Mouse (Mus musculus) macrophage (primary cell): ENCODE measurements around the gene Tmem131l. TPM values are rescaled to one million over a fixed set of nuclear protein-coding genes. Genes with fewer than 3 reads are reported as not detected.
"Not testable (repeated sequence)": the region's sequence is repeated elsewhere in the genome, so short reads cannot be mapped to it uniquely, and the experiment has no call there.

ENCODE experiments used
- H3K27ac ChIP-seq: fragments of 350-480 bp; formaldehyde crosslinking; 2 replicates; pipeline ENCODE4 v1.9.0; 2021
- H3K36me3 ChIP-seq: fragments of 350-480 bp; formaldehyde crosslinking; 2 replicates; pipeline ENCODE4 v1.9.0; 2021; ENCODE audit errors: inconsistent target
- H3K4me3 ChIP-seq: fragments of 350-480 bp; formaldehyde crosslinking; 2 replicates; pipeline ENCODE4 v1.9.0; 2021; ENCODE audit errors: inconsistent target
- H3K79me2 ChIP-seq: fragments of 350-480 bp; formaldehyde crosslinking; 2 replicates; pipeline ENCODE4 v1.9.0; 2021; ENCODE audit errors: inconsistent target
- WGBS: methylation state at CpG from one replicate; pipeline ENCODE4 v1.1.7; 2026; ENCODE audit warnings: inconsistent platforms; ENCODE audit not compliant: missing documents; 5-methylcytosine and 5-hydroxymethylcytosine counted together
- polyA plus RNA-seq: library from polyadenylated mRNA; stranded (reverse); fragments of 250-400 nt; gene quantifications from 3 replicates; pipeline ENCODE4 v1.2.4, GENCODE M21; 2018; ENCODE audit warnings: inconsistent platforms

The Tmem131l gene
- polyA plus RNA-seq, 1 experiment from 2014 or later: 12.6 TPM

- H3K36me3 ChIP-seq, H3K4me3 ChIP-seq, H3K27ac ChIP-seq, H3K79me2 ChIP-seq: not testable (repeated sequence)
- 46% methylated on average over 2 of the region's 2 CpGs for WGBS
Observed at GRCm38 (mm10) chr3:83875078-83875477, 164.9 kb downstream of the Tmem131l start.

- H3K4me3 ChIP-seq, H3K79me2 ChIP-seq, H3K36me3 ChIP-seq, H3K27ac ChIP-seq: not testable (repeated sequence)
- 100% methylated on average over 2 of the region's 2 CpGs for WGBS
Observed at GRCm38 (mm10) chr3:83872853-83873252, 167.1 kb downstream of the Tmem131l start.

GRCm38 (mm10) chr3:83871962-83872361 lies 168.0 kb downstream of the Tmem131l start:
- H3K27ac ChIP-seq, H3K36me3 ChIP-seq: not testable (repeated sequence)
- WGBS: 93% methylated on average over 4 of the region's 4 CpGs

DNA sequence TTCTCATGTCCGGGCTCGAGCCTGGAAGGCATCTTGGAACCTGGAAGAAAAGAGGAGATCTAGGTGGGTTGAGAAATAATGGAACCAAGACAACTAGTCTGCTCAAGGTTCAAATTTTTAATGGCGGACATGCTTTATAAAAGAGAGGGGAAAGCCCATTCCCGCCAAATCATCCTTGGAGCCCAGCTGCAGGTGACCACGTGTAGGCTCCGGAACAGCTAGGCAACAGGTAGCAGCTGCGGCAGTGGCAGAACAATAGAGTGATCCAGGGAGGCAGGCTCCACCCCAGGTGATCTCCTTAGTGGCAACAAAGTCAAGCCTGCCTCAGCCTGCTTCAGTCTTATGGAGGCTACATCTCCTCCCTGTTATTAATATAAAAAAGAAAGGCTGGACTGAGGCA lies 168.4 kb downstream of the Tmem131l start:
- not testable (repeated sequence) for H3K27ac ChIP-seq, H3K4me3 ChIP-seq, H3K79me2 ChIP-seq, H3K36me3 ChIP-seq
- 95% methylated on average over 7 of the region's 7 CpGs for WGBS

More at GRCm38 (mm10) chr3:83871962-83872361, 168.0 kb downstream of the Tmem131l start:
- H3K79me2 ChIP-seq, H3K4me3 ChIP-seq: not testable (repeated sequence)

- Histone ChIP-seq H3K4me3 (no peak overlapping the region), H3K79me2 (no peaks in the 10 kb centered on the region), H3K27ac (no peak overlapping the region), H3K36me3 (no peaks in the 10 kb centered on the region)
- WGBS: 93% methylated on average over 2 of the region's 2 CpGs
Observed at GRCm38 (mm10) chr3:83869776-83870175, 170.2 kb downstream of the Tmem131l start.

- H3K36me3 ChIP-seq, H3K27ac ChIP-seq, H3K79me2 ChIP-seq: not testable (repeated sequence)
Observed at GRCm38 (mm10) chr3:83867026-83867425, 172.9 kb downstream of the Tmem131l start.

GRCm38 (mm10) chr3:83865216-83865615 lies 174.8 kb downstream of the Tmem131l start:
- Histone ChIP-seq H3K4me3 (no peak overlapping the region), H3K79me2 (no peaks in the 10 kb centered on the region), H3K27ac (no peak overlapping the region), H3K36me3 (no peaks in the 10 kb centered on the region)
- WGBS: 55% methylated on average over 2 of the region's 2 CpGs

More at GRCm38 (mm10) chr3:83867026-83867425, 172.9 kb downstream of the Tmem131l start:
- H3K4me3 ChIP-seq: not testable (repeated sequence)

- H3K79me2 ChIP-seq: no peaks in the 10 kb centered on the region
- H3K36me3 ChIP-seq: no peaks in the 10 kb centered on the region
- peak overlapping the region; percentile 86 for H3K27ac ChIP-seq
- 95% methylated on average over 9 of the region's 9 CpGs for WGBS
- no peak overlapping the region for H3K4me3 ChIP-seq
Observed at GRCm38 (mm10) chr3:83864064-83864548, 175.9 kb downstream of the Tmem131l start.

DNA sequence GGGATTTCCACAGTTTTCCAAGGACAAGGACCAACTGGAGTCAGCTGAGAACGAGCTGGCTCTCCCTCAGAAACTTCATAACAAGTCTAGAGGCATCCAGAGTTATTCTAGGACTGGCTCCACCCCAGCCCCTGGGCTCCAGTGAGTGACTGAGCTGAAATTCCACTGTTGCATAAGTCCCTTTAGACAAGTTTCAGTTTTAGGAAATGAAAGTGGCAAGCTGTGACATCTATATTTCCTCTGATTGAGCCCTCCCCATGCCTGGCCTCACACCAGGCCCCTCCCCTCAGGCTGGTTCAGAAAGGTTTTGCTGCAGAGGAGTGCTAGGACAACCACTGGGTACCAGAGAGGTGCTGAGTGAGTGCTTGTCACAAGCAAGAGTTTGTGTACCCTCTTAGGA lies 177.0 kb downstream of the Tmem131l start:
- H3K79me2 ChIP-seq: no peaks in the 10 kb centered on the region
- no peaks in the 10 kb centered on the region for H3K36me3 ChIP-seq
- H3K27ac ChIP-seq: peak overlapping the region; percentile 86
- 0% methylated on average over 1 of the region's 1 CpGs for WGBS
- no peak overlapping the region for H3K4me3 ChIP-seq

GRCm38 (mm10) chr3:83859595-83859994 lies 180.4 kb downstream of the Tmem131l start:
- Histone ChIP-seq H3K79me2 (no peaks in the 10 kb centered on the region), H3K27ac (no peak overlapping the region)
- WGBS: 74% methylated on average over 6 of the region's 7 CpGs

DNA sequence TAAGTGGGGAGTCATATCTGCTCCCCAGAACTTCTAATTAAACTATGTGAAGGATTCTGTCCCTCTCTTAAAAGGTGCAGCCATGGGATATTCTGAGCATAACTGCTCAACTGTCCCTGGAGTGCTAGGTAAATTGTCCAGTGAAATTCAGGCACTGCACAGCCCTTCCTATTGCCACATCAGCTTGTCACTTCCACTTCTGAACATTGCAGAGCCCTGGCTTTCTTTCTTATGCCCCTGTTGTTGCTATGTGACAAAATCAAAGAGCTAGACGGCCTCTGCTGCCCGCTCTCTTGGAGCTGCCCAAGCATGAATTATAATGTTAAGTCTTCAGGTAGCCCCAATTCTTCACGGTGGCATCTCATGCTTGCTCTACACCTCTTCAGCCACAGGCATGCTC lies 180.9 kb downstream of the Tmem131l start:
- Histone ChIP-seq H3K79me2 (no peaks in the 10 kb centered on the region), H3K36me3 (no peaks in the 10 kb centered on the region), H3K4me3 (no peak overlapping the region), H3K27ac (no peak overlapping the region)
- 54% methylated on average over 3 of the region's 3 CpGs for WGBS

More at GRCm38 (mm10) chr3:83859595-83859994, 180.4 kb downstream of the Tmem131l start:
- H3K36me3 ChIP-seq: no peaks in the 10 kb centered on the region
- no peak overlapping the region for H3K4me3 ChIP-seq

DNA sequence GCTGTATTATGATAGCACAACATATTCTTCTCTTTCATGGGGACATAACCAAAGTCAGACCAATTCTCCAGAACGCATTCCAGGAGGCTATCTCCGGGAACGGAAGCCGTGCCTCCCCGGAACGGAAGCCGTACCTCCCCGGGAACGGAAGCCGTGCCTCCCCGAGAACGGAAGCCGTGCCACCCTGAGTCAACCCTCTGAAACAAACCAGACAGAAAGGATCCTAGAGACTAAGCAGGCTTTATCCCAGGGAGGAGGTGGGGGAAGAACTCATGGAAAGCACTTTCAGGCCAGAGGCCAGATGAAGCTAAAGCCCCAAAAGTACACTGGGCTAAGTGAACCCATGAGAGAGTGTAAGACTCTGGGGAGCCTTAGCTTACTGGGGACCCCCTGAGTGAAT lies 182.4 kb downstream of the Tmem131l start:
- Histone ChIP-seq H3K4me3 (no peak overlapping the region), H3K79me2 (no peaks in the 10 kb centered on the region), H3K36me3 (no peaks in the 10 kb centered on the region), H3K27ac (no peak overlapping the region)
- 95% methylated on average over 13 of the region's 13 CpGs for WGBS

GRCm38 (mm10) chr3:83855643-83856042 lies 184.3 kb downstream of the Tmem131l start:
- H3K27ac ChIP-seq: no peak overlapping the region
- WGBS: 64% methylated on average over 5 of the region's 5 CpGs
- no peak overlapping the region for H3K4me3 ChIP-seq
- H3K79me2 ChIP-seq: no peaks in the 10 kb centered on the region
- H3K36me3 ChIP-seq: no peaks in the 10 kb centered on the region

GRCm38 (mm10) chr3:83849341-83849740 lies 190.6 kb downstream of the Tmem131l start:
- no peak overlapping the region for H3K27ac ChIP-seq
- H3K79me2 ChIP-seq: no peaks in the 10 kb centered on the region
- H3K4me3 ChIP-seq: no peak overlapping the region
- H3K36me3 ChIP-seq: no peaks in the 10 kb centered on the region
- 86% methylated on average over 2 of the region's 2 CpGs for WGBS
